Mouse (Mus musculus) forebrain, embryonic 16.5 days (tissue): Measurements from ENCODE around the gene Safb. TPM values are rescaled to one million over a fixed set of nuclear protein-coding genes. Genes with fewer than 3 reads are reported as not detected.

ENCODE experiments used
- ATAC-seq: fragments of 200-750 bp; cut with Nextera tagmentation; 2 replicates; pipeline ENCODE4 v1.8.0; 2017; ENCODE audit warnings: mild to moderate bottlenecking, moderate library complexity
- H3K27ac ChIP-seq: fragments of 300-500 bp; sonication (generic); 2 replicates; pipeline ENCODE4 v1.5.1; 2014; ENCODE audit warnings: low read length, control low read depth
- H3K27me3 ChIP-seq: fragments of 300-500 bp; sonication (generic); replicated peaks from 2 replicates; pipeline ENCODE4 v1.6.1; 2014; ENCODE audit warnings: low read length; ENCODE audit not compliant: control insufficient read depth, insufficient read depth
- H3K36me3 ChIP-seq: fragments of 300-500 bp; sonication (generic); 2 replicates; pipeline ENCODE4 v1.6.1; 2014; ENCODE audit not compliant: control insufficient read depth, insufficient read depth
- H3K4me1 ChIP-seq: fragments of 300-500 bp; sonication (generic); replicated peaks from 2 replicates; pipeline ENCODE4 v1.6.1; 2014; ENCODE audit warnings: low read length; ENCODE audit not compliant: control insufficient read depth, insufficient read depth
- H3K4me2 ChIP-seq: fragments of 300-500 bp; sonication (generic); 2 replicates; pipeline ENCODE4 v1.6.1; 2014; ENCODE audit warnings: mild to moderate bottlenecking, low read length, control low read depth
- H3K4me3 ChIP-seq: fragments of 300-500 bp; sonication (generic); replicated peaks from 2 replicates; pipeline ENCODE4 v1.5.1; 2014; ENCODE audit warnings: mild to moderate bottlenecking, low read length, control low read depth
- H3K9ac ChIP-seq: fragments of 300-500 bp; sonication (generic); replicated peaks from 2 replicates; pipeline ENCODE4 v1.6.1; 2014; ENCODE audit warnings: low read depth, low read length, control low read depth
- H3K9me3 ChIP-seq: fragments of 300-500 bp; sonication (generic); 2 replicates; pipeline ENCODE4 v1.6.1; 2016; ENCODE audit warnings: low read length; ENCODE audit not compliant: control insufficient read depth
- WGBS: fragments of 180-500 bp; shearing (Covaris S2); extraction: QIAGEN DNeasy Blood & Tissue Kit; methylation state at CpG from one replicate; pipeline ENCODE4 v1.1.7; 2014; 5-methylcytosine and 5-hydroxymethylcytosine counted together
- polyA plus RNA-seq: library from polyadenylated mRNA; unstranded; fragments of >200 nt; fragmentation: Nextera tagmentation; extraction: Ambion mirVana; gene quantifications from 2 replicates; pipeline ENCODE4 v1.2.1, GENCODE M21; 2015

The Safb gene
- polyA plus RNA-seq, 1 experiment from 2014 or later, result 133 TPM

DNA sequence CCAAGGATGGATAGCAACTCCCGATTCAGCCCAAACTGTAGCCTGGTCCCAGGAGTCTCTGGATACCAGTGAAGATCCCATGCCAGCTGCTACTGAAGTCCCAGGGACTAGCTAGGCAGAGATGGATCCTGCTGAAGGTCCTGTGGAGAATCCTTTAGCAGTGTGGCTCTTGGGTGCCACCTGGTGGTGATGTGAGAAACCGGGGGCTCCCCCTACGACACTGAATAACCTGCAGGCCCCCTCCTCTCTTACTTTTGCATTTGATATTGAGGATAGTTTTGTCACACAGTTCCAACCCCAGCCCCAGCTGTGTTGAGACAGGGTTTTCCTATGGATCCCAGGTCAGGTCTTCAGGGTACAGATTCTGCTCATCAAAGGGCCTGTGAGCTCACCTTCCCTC, 26.2 kb upstream of the Safb start:
- peaks cover 15% of the 10 kb centered on the region for H3K36me3 ChIP-seq
- H3K27me3 ChIP-seq, result no peaks in the 10 kb centered on the region
- H3K4me3 ChIP-seq, result no peak overlapping the region
- no peaks in the 10 kb centered on the region for H3K9me3 ChIP-seq
- ATAC-seq, result peak; percentile 76
- no peaks in the 10 kb centered on the region for H3K4me1 ChIP-seq
- H3K27ac ChIP-seq, result no peak overlapping the region
- no peak overlapping the region for H3K9ac ChIP-seq
- H3K4me2 ChIP-seq, result no peak overlapping the region
- 19% methylated on average over 3 of the region's 3 CpGs for WGBS

DNA sequence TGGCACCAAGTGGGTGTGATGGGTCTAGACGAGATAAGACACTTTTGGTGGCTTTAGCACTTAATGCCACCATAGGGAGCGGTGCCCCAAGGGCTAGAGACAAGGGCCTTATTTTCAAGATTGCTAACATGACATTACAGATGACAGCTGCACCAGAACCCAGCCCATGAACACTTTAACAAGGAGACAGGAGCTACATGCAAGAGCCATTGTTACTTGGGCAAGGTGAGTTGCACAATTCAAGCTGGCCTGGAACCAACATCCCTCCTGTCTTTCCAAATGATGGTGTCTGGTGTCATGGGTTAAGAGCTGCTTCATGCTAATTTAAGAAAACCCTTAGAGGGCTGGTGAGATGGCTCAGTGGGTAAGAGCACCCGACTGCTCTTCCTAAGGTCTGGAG, 25.2 kb upstream of the Safb start:
- H3K9ac ChIP-seq, result no peak overlapping the region
- peaks cover 24% of the 10 kb centered on the region for H3K36me3 ChIP-seq
- H3K27ac ChIP-seq, result no peak overlapping the region
- no peaks in the 10 kb centered on the region for H3K27me3 ChIP-seq
- no peak overlapping the region for H3K4me3 ChIP-seq
- no peaks in the 10 kb centered on the region for H3K9me3 ChIP-seq
- WGBS, result 73% methylated on average over 3 of the region's 3 CpGs
- H3K4me2 ChIP-seq, result no peak overlapping the region
- H3K4me1 ChIP-seq, result no peaks in the 10 kb centered on the region
- ATAC-seq, result no peak

GRCm38 (mm10) chr17:56560131-56560530, 24.5 kb upstream of the Safb start:
- Histone ChIP-seq H3K9me3 (no peaks in the 10 kb centered on the region), H3K27ac (no peak overlapping the region), H3K9ac (no peak overlapping the region)

GRCm38 (mm10) chr17:56561866-56562265, 22.8 kb upstream of the Safb start:
- Histone ChIP-seq H3K9ac (no peak overlapping the region), H3K4me3 (no peak overlapping the region), H3K36me3 (peaks cover 42% of the 10 kb centered on the region), H3K4me1 (no peaks in the 10 kb centered on the region), H3K27ac (no peak overlapping the region), H3K9me3 (no peaks in the 10 kb centered on the region), H3K4me2 (no peak overlapping the region), H3K27me3 (no peaks in the 10 kb centered on the region)
- ATAC-seq, result no peak
- 96% methylated on average over 2 of the region's 2 CpGs for WGBS

More at GRCm38 (mm10) chr17:56560131-56560530, 24.5 kb upstream of the Safb start:
- H3K36me3 ChIP-seq, result peaks cover 29% of the 10 kb centered on the region
- H3K4me1 ChIP-seq, result no peaks in the 10 kb centered on the region
- H3K4me3 ChIP-seq, result no peak overlapping the region
- no peak for ATAC-seq
- H3K4me2 ChIP-seq, result no peak overlapping the region
- 53% methylated on average over 1 of the region's 1 CpGs for WGBS
- no peaks in the 10 kb centered on the region for H3K27me3 ChIP-seq

- Histone ChIP-seq H3K4me3 (no peak overlapping the region), H3K9me3 (no peaks in the 10 kb centered on the region), H3K9ac (no peak overlapping the region), H3K27me3 (no peaks in the 10 kb centered on the region), H3K36me3 (peaks cover 70% of the 10 kb centered on the region), H3K4me1 (no peaks in the 10 kb centered on the region), H3K27ac (no peak overlapping the region), H3K4me2 (no peak overlapping the region)
- 89% methylated on average over 29 of the region's 29 CpGs for WGBS
- ATAC-seq, result no peak
Observed at GRCm38 (mm10) chr17:56566293-56566692, 18.3 kb upstream of the Safb start.

DNA sequence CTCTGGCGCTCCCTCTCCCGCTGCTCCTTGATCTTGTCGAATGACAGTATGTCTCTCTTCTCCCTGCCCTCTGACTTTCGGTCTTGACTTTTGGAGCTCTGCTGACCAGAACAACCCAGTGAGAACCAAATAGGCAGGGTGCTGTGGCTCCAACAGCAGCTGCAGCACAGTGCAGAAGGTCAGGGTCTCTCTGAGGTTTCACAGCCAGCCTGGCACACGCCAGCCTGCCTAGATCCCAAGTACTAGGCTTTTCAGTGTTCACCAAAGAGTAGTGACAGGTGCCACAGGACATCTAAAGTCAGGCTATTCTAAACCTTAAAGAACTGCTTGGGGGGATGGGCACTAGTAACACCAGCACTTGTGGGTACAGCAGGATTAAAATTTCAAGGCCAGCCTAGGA, 17.7 kb upstream of the Safb start:
- Histone ChIP-seq H3K27me3 (no peaks in the 10 kb centered on the region), H3K4me1 (no peaks in the 10 kb centered on the region), H3K9ac (no peak overlapping the region), H3K36me3 (peaks cover 65% of the 10 kb centered on the region), H3K4me3 (no peak overlapping the region), H3K4me2 (no peak overlapping the region), H3K9me3 (no peaks in the 10 kb centered on the region), H3K27ac (no peak overlapping the region)
- no peak for ATAC-seq
- WGBS, result 96% methylated on average over 5 of the region's 5 CpGs

- Histone ChIP-seq H3K4me1 (no peaks in the 10 kb centered on the region), H3K9ac (no peak overlapping the region), H3K27ac (no peak overlapping the region), H3K36me3 (peaks cover 63% of the 10 kb centered on the region), H3K4me2 (no peak overlapping the region), H3K9me3 (no peaks in the 10 kb centered on the region), H3K27me3 (no peaks in the 10 kb centered on the region), H3K4me3 (no peak overlapping the region)
- ATAC-seq, result no peak
- WGBS, result 86% methylated on average over 4 of the region's 4 CpGs
Observed at GRCm38 (mm10) chr17:56567370-56567769, 17.3 kb upstream of the Safb start.

- Histone ChIP-seq H3K27ac (no peak overlapping the region), H3K4me3 (no peak overlapping the region), H3K9me3 (no peaks in the 10 kb centered on the region), H3K36me3 (peaks cover 61% of the 10 kb centered on the region), H3K27me3 (no peaks in the 10 kb centered on the region), H3K9ac (no peak overlapping the region), H3K4me1 (no peaks in the 10 kb centered on the region), H3K4me2 (no peak overlapping the region)
- WGBS, result 96% methylated on average over 4 of the region's 4 CpGs
- no peak for ATAC-seq
Observed at GRCm38 (mm10) chr17:56570287-56570686, 14.3 kb upstream of the Safb start.

DNA sequence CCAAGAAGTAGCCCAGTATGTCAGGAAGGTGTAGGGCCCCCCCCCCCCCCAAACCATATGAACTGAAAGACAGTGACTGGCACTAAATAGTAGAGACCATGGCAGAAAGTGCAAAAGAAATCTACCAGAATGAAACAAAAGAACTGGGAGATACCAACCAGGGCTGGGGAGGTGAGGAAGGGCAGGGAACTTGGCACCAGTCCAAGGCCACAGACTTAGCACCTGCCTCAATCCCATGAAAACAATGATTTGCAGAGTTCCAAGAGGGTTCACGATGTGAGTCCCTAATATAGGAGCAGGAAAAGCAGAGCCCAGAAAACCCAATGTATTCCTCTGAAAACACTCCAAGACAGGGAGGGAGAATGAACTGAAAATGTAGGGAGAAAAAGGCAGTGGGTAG, 12.5 kb upstream of the Safb start:
- WGBS, result 16% methylated on average over 1 of the region's 1 CpGs
- H3K36me3 ChIP-seq, result peaks cover 56% of the 10 kb centered on the region
- no peak overlapping the region for H3K4me2 ChIP-seq
- H3K4me1 ChIP-seq, result no peaks in the 10 kb centered on the region
- H3K9me3 ChIP-seq, result no peaks in the 10 kb centered on the region
- H3K4me3 ChIP-seq, result no peak overlapping the region
- no peak for ATAC-seq
- H3K27me3 ChIP-seq, result no peaks in the 10 kb centered on the region
- H3K9ac ChIP-seq, result no peak overlapping the region
- no peak overlapping the region for H3K27ac ChIP-seq

GRCm38 (mm10) chr17:56572939-56573338, 11.7 kb upstream of the Safb start:
- WGBS, result 93% methylated on average over 3 of the region's 3 CpGs
- Histone ChIP-seq H3K36me3 (peaks cover 59% of the 10 kb centered on the region), H3K4me1 (no peaks in the 10 kb centered on the region), H3K9ac (no peak overlapping the region), H3K4me3 (no peak overlapping the region), H3K27me3 (no peaks in the 10 kb centered on the region), H3K9me3 (no peaks in the 10 kb centered on the region), H3K4me2 (no peak overlapping the region), H3K27ac (no peak overlapping the region)
- ATAC-seq, result no peak
